Mouse (Mus musculus) liver, embryonic 14.5 days (tissue): Measurements from ENCODE around the gene Lgals12.

Experiments used
- CTCF ChIP-seq: IDR thresholded peaks from 2 replicates; pipeline ENCODE4 v1.5.1; 2016; ENCODE audit warnings: antibody characterized with exemption, low read depth, control low read depth
- EP300 ChIP-seq: IDR thresholded peaks from 2 replicates; pipeline ENCODE4 v1.6.1; 2016; ENCODE audit warnings: antibody characterized with exemption, low read depth

- TF ChIP-seq CTCF (no peak), EP300 (no peak)
These were observed 45.5 kb downstream of the Lgals12 start for GRCm38 (mm10) chr19:7561456-7561855.
